Mouse (Mus musculus) spleen, adult 2 months (tissue): Measurements from ENCODE around the gene H2al1g. TPM values are rescaled to one million over a fixed set of nuclear protein-coding genes. Genes with fewer than 3 reads are reported as not detected.
"Not testable (repeated sequence)": the region's sequence is repeated elsewhere in the genome, so short reads cannot be mapped to it uniquely, and the experiment has no call there.

Experiments
- DNase-seq, 2 experiments: peaks; one replicate each; pipeline versions ENCODE4 v3.0.0 to v3.0.0-alpha.2; 2012 to 2021; ENCODE audit warnings: low spot score in 2 of 2, low read depth in 1 of 2
- H3K27ac ChIP-seq: fragments of 200-500 bp; 2 replicates; pipeline ENCODE4 v1.5.1; 2012; ENCODE audit warnings: low read length, inconsistent platforms; ENCODE audit not compliant: insufficient read depth
- H3K27me3 ChIP-seq: fragments of 200-500 bp; 2 replicates; pipeline ENCODE4 v1.6.1; 2012; ENCODE audit warnings: mild to moderate bottlenecking, moderate library complexity, low read length, inconsistent platforms; ENCODE audit not compliant: control insufficient read depth, insufficient read depth
- H3K36me3 ChIP-seq: fragments of 200-500 bp; 2 replicates; pipeline ENCODE4 v1.6.1; 2012; ENCODE audit warnings: mild to moderate bottlenecking, low read length, inconsistent platforms; ENCODE audit not compliant: control insufficient read depth, insufficient read depth
- H3K4me1 ChIP-seq: fragments of 200-500 bp; 2 replicates; pipeline ENCODE4 v1.6.1; 2011; ENCODE audit warnings: inconsistent platforms; ENCODE audit not compliant: control insufficient read depth, insufficient read depth, insufficient read length
- H3K4me3 ChIP-seq: fragments of 200-500 bp; 2 replicates; pipeline ENCODE4 v1.5.1; 2011; ENCODE audit warnings: mild to moderate bottlenecking, inconsistent platforms; ENCODE audit not compliant: insufficient read depth, insufficient read length; ENCODE audit errors: extremely low read depth
- CTCF ChIP-seq: fragments of 200-500 bp; IDR thresholded peaks from 2 replicates; pipeline ENCODE4 v1.5.1; 2011; ENCODE audit warnings: mild to moderate bottlenecking, inconsistent platforms; ENCODE audit not compliant: insufficient read depth, insufficient read length, insufficient replicate concordance; ENCODE audit errors: extremely low read depth
- POLR2A ChIP-seq: fragments of 200-500 bp; IDR thresholded peaks from 2 replicates; pipeline ENCODE4 v1.6.1; 2011; ENCODE audit warnings: low read depth, low read length, inconsistent platforms
- WGBS: fragments of 180-500 bp; shearing (Covaris S2); methylation state at CpG from one replicate; pipeline ENCODE4 v1.1.7; 2018; 5-methylcytosine and 5-hydroxymethylcytosine counted together
- polyA plus RNA-seq: library from polyadenylated mRNA; depleted of rRNA; stranded (reverse); fragments of >200 nt; gene quantifications from 2 replicates; pipeline ENCODE4 v1.2.3, GENCODE M21; 2012; rRNA removed

The H2al1g gene
- not detected in 2 replicates for polyA plus RNA-seq

DNA sequence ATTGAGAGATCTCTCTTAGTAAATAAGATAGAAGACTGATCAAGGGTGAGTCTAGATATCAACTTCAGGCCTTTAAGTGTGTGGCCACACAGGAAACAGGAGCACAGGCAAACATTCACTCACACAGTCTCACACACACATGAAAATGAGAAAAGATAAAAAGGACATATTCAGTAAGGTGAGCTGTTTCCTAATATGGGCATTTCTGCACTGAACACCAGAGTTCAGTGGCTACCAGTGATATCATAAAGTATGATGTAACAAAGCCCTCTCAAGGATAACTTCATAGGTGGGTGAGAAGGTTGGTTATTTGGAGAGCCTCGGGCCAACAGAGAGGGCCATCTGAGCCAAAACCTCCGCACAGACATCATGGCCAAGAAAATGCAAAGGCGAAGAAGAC, at the start of gene H2al1g:
Gene H2al1g (plus strand): TSS at position 301 of the 400 bp plus-strand sequence.
- H3K36me3 ChIP-seq, H3K27me3 ChIP-seq, H3K4me3 ChIP-seq, H3K4me1 ChIP-seq, H3K27ac ChIP-seq, DNase-seq: not testable (repeated sequence)
- no CpG with 5 or more reads among the region's 3 CpGs for whole genome bisulfite sequencing

DNA sequence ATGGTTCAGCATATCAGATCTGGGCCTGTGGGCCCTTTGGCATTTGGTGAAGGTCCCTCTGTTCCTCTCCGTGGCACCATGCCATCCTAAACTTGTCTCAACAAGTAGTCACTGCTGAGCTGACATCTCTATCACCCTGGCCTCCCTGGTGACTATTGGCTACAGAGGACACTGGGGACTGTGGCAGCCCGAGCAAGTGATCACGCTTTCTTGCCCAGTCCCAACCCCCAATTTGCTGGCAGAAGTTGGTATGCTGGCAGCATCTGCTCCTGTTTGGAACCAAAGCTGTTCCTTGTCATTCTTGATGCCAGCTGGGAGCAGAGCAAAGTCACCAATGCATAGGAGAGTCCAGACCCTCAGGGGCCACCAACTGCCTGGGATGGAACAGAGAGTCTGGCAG, 49.0 kb upstream of the H2al1g start:
- whole genome bisulfite sequencing = 84% methylated on average over 3 of the region's 3 CpGs
- H3K4me1 ChIP-seq = no peaks in the 10 kb centered on the region
- TF ChIP-seq CTCF = no peak
- no peak for TF ChIP-seq POLR2A
- no peak overlapping the region for H3K27ac ChIP-seq
- no peak overlapping the region for H3K4me3 ChIP-seq
- no peaks in the 10 kb centered on the region for H3K36me3 ChIP-seq
- DNase-seq = no peak
- H3K27me3 ChIP-seq = no peaks in the 10 kb centered on the region

DNA sequence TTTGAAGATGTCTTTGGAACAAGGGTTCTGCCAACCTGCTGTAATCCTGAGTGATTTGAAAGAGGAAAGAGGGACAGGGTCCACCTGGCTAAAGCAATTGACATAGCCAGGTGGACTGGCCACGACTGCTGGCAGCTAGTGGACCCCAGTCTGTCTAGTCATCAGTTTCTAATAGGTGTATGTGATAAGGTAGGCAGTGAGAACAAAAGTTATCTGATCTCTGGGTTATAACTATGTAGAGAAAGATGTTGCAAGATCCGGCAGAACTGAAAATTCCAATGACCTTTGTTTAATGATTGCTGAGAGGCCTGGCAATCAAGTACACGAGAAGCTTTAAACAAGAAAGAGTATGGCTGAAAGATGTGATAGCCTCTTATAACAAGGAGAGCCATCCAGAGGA, 44.9 kb upstream of the H2al1g start:
- no peak for DNase-seq
- H3K36me3 ChIP-seq = no peaks in the 10 kb centered on the region
- no peak for TF ChIP-seq CTCF
- WGBS = 80% methylated on average over 3 of the region's 3 CpGs
- H3K27ac ChIP-seq = no peak overlapping the region
- H3K4me1 ChIP-seq = no peaks in the 10 kb centered on the region
- no peak overlapping the region for H3K4me3 ChIP-seq
- H3K27me3 ChIP-seq = no peaks in the 10 kb centered on the region

DNA sequence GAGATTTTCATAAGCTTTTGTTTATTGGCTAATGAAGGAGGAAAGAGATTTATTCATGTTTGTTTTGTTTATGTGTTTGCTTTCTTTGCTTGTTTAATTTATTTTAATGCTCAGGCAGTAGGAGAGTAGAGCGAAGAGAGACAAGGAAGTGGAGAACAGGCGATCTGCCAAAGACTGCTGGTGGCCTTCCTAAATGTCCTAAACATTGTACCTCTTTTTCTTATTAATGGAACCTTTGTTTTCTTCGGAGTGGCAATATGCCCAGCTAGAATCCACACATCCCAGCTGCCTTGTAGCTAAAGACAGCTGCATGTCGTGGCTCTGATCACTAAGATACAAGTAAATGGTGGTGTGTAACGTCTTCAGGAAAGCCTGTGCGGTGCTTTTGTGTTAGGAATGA, 41.0 kb upstream of the H2al1g start:
- H3K27ac ChIP-seq = no peak overlapping the region
- 77% methylated on average over 6 of the region's 6 CpGs for WGBS
- no peaks in the 10 kb centered on the region for H3K4me1 ChIP-seq
- no peak for DNase-seq
- TF ChIP-seq POLR2A (no peak), CTCF (no peak)
- no peak overlapping the region for H3K4me3 ChIP-seq
- H3K27me3 ChIP-seq = no peaks in the 10 kb centered on the region
- H3K36me3 ChIP-seq = no peaks in the 10 kb centered on the region

DNA sequence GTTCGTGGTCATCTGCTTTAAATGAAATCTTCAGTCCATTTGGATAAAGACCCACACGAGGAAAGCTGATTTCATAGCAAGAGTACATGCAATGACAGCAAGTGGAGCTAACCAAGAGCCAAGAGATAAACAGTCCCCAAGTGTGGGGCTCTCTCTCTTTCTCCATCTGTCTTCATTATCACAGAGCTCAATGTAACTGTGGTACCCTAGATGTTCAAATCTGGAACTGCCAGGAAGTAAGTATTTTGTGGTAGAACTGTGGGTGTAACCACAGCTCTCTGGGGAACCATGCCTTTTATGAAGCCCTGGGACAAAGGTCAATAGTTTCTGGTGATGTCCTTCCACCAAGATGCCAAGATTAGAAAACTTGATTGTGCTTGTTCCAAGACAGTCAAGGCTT, 37.3 kb upstream of the H2al1g start:
- TF ChIP-seq CTCF = no peak
- no peak for TF ChIP-seq POLR2A
- no peaks in the 10 kb centered on the region for H3K36me3 ChIP-seq
- H3K4me3 ChIP-seq = no peak overlapping the region
- H3K27ac ChIP-seq = no peak overlapping the region
- no peak for DNase-seq
- H3K27me3 ChIP-seq = no peaks in the 10 kb centered on the region
- WGBS = 63% methylated on average over 2 of the region's 2 CpGs
- H3K4me1 ChIP-seq = no peaks in the 10 kb centered on the region

DNA sequence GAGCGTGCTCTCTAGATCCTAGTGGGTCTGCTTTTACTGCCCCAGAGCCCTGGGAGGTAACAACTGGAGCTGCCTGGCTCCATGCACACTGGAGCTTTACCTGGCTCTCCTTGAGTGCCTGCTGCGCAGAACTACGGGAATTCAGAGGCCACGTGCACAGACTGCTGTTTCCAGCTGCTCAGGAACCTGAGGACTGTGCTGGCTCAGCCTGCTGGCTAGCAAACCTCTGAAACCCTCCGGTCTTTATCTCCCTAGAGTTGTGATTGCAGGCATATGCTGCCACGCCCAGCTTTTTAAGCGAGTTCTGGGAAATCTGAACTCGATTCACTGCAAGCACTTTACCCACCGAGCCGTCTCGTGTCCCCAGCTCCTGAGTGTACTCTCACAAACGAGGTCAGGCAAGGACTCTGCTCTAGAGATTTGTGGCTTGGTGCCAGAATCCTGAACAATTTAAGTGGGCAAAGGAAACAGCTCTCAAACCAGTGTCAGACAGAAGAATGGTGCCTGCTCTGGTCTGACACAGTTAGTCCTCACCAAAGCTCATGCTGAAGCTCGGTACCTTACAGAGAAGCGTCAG, 29.7 kb upstream of the H2al1g start:
- no peaks in the 10 kb centered on the region for H3K4me1 ChIP-seq
- H3K36me3 ChIP-seq = no peaks in the 10 kb centered on the region
- H3K27me3 ChIP-seq = no peaks in the 10 kb centered on the region
- TF ChIP-seq POLR2A (no peak), CTCF (no peak)
- DNase-seq = no peak
- 77% methylated on average over 14 of the region's 14 CpGs for WGBS
- no peak overlapping the region for H3K4me3 ChIP-seq
- no peak overlapping the region for H3K27ac ChIP-seq

DNA sequence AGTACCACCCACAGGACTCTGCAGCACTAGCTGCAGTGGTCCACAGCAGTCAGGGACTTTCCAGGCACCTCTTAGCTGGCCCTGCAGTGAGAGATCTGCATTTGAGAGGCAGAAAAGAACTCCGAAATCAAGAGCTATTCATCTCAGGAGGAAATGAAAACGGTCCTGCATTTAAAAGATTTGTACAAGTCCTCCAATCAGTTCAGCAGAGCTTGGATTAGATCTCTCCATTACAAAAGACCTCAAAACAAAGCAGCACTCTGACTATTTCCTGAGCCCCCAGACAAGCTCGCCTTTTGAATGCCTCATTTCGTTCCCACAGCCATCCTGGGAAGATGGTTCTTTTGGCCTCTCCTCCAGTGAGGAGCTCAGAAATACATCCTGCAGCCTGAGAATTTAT, 28.8 kb upstream of the H2al1g start:
- Histone ChIP-seq H3K4me3 (no peak overlapping the region), H3K27me3 (no peaks in the 10 kb centered on the region), H3K36me3 (no peaks in the 10 kb centered on the region), H3K27ac (no peak overlapping the region), H3K4me1 (no peaks in the 10 kb centered on the region)
- 65% methylated on average over 4 of the region's 4 CpGs for WGBS
- TF ChIP-seq POLR2A = no peak
- TF ChIP-seq CTCF = no peak
- no peak for DNase-seq

DNA sequence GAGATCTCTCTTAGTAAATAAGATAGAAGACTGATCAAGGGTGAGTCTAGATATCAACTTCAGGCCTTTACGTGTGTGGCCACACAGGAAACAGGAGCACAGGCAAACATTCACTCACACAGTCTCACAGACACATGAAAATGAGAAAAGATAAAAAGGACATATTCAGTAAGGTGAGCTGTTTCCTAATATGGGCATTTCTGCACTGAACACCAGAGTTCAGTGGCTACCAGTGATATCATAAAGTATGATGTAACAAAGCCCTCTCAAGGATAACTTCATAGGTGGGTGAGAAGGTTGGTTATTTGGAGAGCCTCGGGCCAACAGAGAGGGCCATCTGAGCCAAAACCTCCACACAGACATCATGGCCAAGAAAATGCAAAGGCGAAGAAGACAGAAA, 19.1 kb upstream of the H2al1g start, which contains the start of gene H2al1a:
Gene H2al1a (plus strand): TSS at position 301 of the 400 bp plus-strand sequence.
- WGBS = no CpG with 5 or more reads among the region's 3 CpGs
- not testable (repeated sequence) for H3K27me3 ChIP-seq, H3K4me1 ChIP-seq, H3K36me3 ChIP-seq, H3K27ac ChIP-seq, DNase-seq, H3K4me3 ChIP-seq

DNA sequence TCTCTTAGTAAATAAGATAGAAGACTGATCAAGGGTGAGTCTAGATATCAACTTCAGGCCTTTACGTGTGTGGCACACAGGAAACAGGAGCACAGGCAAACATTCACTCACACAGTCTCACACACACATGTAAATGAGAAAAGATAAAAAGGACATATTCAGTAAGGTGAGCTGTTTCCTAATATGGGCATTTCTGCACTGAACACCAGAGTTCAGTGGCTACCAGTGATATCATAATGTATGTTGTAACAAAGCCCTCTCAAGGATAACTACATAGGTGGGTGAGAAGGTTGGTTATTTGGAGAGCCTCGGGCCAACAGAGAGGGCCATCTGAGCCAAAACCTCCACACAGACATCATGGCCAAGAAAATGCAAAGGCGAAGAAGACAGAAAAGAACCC, 15.9 kb upstream of the H2al1g start, which contains the start of gene H2al1b:
Gene H2al1b (plus strand): TSS at position 301 of the 400 bp plus-strand sequence.
- WGBS = 81% methylated on average over 1 of the region's 3 CpGs
- DNase-seq, H3K4me3 ChIP-seq, H3K36me3 ChIP-seq, H3K27me3 ChIP-seq, H3K4me1 ChIP-seq, H3K27ac ChIP-seq: not testable (repeated sequence)

DNA sequence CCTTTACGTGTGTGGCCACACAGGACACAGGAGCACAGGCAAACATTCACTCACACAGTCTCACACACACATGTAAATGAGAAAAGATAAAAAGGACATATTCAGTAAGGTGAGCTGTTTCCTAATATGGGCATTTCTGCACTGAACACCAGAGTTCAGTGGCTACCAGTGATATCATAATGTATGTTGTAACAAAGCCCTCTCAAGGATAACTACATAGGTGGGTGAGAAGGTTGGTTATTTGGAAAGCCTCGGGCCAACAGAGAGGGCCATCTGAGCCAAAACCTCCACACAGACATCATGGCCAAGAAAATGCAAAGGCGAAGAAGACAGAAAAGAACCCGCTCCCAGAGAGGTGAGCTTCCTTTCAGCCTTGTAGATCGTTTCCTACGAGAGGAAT, 12.7 kb upstream of the H2al1g start, which contains the start of gene H2al1c:
Gene H2al1c (plus strand): TSS at position 301 of the 400 bp plus-strand sequence.
- 91% methylated on average over 2 of the region's 6 CpGs for WGBS
- H3K27ac ChIP-seq, H3K36me3 ChIP-seq, H3K27me3 ChIP-seq, H3K4me3 ChIP-seq, H3K4me1 ChIP-seq, DNase-seq: not testable (repeated sequence)

DNA sequence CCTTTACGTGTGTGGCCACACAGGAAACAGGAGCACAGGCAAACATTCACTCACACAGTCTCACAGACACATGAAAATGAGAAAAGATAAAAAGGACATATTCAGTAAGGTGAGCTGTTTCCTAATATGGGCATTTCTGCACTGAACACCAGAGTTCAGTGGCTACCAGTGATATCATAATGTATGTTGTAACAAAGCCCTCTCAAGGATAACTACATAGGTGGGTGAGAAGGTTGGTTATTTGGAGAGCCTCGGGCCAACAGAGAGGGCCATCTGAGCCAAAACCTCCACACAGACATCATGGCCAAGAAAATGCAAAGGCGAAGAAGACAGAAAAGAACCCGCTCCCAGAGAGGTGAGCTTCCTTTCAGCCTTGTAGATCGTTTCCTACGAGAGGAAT, 9.5 kb upstream of the H2al1g start, which contains the start of gene H2al1d:
Gene H2al1d (plus strand): TSS at position 301 of the 400 bp plus-strand sequence.
- not testable (repeated sequence) for H3K27me3 ChIP-seq, H3K27ac ChIP-seq, H3K4me3 ChIP-seq, DNase-seq, H3K4me1 ChIP-seq, H3K36me3 ChIP-seq
- WGBS = no CpG with 5 or more reads among the region's 6 CpGs
